Mouse (Mus musculus) E14TG2a.4 (cell line): ENCODE measurements at regions not wholly inside any gene's neighbourhood (a gene's known extent, or its start where the extent isn't known, plus 50 kb on each side); places are given as distances from the start of the nearest gene placed in this dataset.

ENCODE experiments used
- CTCF ChIP-seq: conservative IDR thresholded peaks from 2 replicates; pipeline ENCODE4 v1.5.1; 2014; ENCODE audit warnings: low read length
- NANOG ChIP-seq: IDR thresholded peaks from 2 replicates; pipeline ENCODE4 v1.6.1; 2014; ENCODE audit warnings: borderline replicate concordance, low read length, mixed read lengths

DNA sequence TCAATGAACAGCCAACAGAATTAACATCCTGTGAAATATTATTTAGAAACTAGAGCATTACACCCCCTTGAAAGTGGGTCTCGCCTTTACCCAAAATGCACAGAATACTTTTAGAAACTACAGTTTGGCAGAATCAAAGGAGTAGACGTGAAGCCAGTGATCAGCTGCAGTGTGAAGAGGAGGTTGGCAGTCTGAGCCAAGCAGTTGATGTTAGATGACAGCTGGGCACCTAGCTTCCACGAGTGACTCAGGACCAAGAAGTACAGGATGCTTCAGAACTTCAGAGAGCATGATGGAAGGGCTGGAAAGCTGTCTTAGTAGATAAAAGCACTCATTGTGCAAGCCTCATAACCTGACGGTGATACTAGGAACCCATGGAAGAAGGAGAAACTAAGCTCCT lies 65.6 kb upstream of the 9630041A04Rik start:
- TF ChIP-seq CTCF (no peak), NANOG (no peak)
